Mouse (Mus musculus) bone marrow, adult 2 months (tissue): ENCODE results near the gene Med15. TPM values are rescaled to one million over a fixed set of nuclear protein-coding genes. Genes with fewer than 3 reads are reported as not detected.

Experiments used
- H3K27ac ChIP-seq: fragments of 200-500 bp; 2 replicates; pipeline ENCODE4 v1.5.1; 2012; ENCODE audit warnings: low read depth, mild to moderate bottlenecking, control low read depth, inconsistent platforms, low read length; ENCODE audit not compliant: control insufficient read depth, poor library complexity, insufficient read depth
- H3K4me1 ChIP-seq: fragments of 200-500 bp; 2 replicates; pipeline ENCODE4 v1.6.1; 2011; ENCODE audit warnings: low read length; ENCODE audit not compliant: control insufficient read depth, insufficient read depth
- H3K4me3 ChIP-seq: fragments of 200-500 bp; replicated peaks from 2 replicates; pipeline ENCODE3; 2011; ENCODE audit warnings: mild to moderate bottlenecking, low read depth, low read length, control low read depth; ENCODE audit not compliant: control insufficient read depth
- CTCF ChIP-seq: fragments of 200-500 bp; IDR thresholded peaks from 2 replicates; pipeline ENCODE4 v1.5.1; 2011; ENCODE audit warnings: low read length, control low read depth; ENCODE audit not compliant: control insufficient read depth, insufficient read depth
- POLR2A ChIP-seq: fragments of 200-500 bp; IDR thresholded peaks from 2 replicates; pipeline ENCODE4 v1.6.1; 2011; ENCODE audit warnings: low read depth, mild to moderate bottlenecking, control low read depth, low read length, borderline replicate concordance; ENCODE audit not compliant: control insufficient read depth
- WGBS: fragments of 180-500 bp; shearing (Covaris S2); methylation state at CpG from one replicate; pipeline ENCODE4 v1.1.7; 2018; 5-methylcytosine and 5-hydroxymethylcytosine counted together
- polyA plus RNA-seq: library from polyadenylated mRNA; stranded (reverse); fragments of >200 nt; gene quantifications from 2 replicates; pipeline ENCODE4 v1.2.4, GENCODE M21; 2011; ENCODE audit warnings: low replicate concordance; ENCODE audit not compliant: missing spikeins, insufficient read depth, insufficient read length

Gene Med15
- polyA plus RNA-seq, 1 experiment, result 38.0 TPM

GRCm38 (mm10) chr16:17647566-17648340 lies 84.9 kb downstream of the Med15 start:
- Histone ChIP-seq H3K4me1 (no peaks in the 10 kb centered on the region; the same call in 1 of the 2 replicates), H3K4me3 (no peak overlapping the region), H3K27ac (no peak overlapping the region)
- TF ChIP-seq POLR2A (no peak), CTCF (no peak)
- 89% methylated on average over 10 of the region's 10 CpGs for WGBS

GRCm38 (mm10) chr16:17647156-17647555 lies 85.5 kb downstream of the Med15 start:
- Histone ChIP-seq H3K27ac (no peak overlapping the region), H3K4me3 (no peak overlapping the region), H3K4me1 (no peaks in the 10 kb centered on the region; the same call in 1 of the 2 replicates)
- TF ChIP-seq POLR2A (no peak), CTCF (no peak)
- WGBS, result 39% methylated on average over 1 of the region's 1 CpGs

- Histone ChIP-seq H3K4me1 (no peaks in the 10 kb centered on the region; the same call in 1 of the 2 replicates), H3K4me3 (peak within 1 kb of the TSS; percentile 47), H3K27ac (peak within 1 kb of the TSS; percentile 36; the same call in 1 of the 2 replicates)
- WGBS, result 3% methylated on average over 65 of the region's 65 CpGs
- TF ChIP-seq POLR2A (no peak; the same call in 1 of the 2 replicates), CTCF (no peak)
Observed at GRCm38 (mm10) chr16:17646310-17647114, 86.2 kb downstream of the Med15 start, which contains the start of gene Ccdc74a. Ccdc74a (plus strand) TSS chr16:17646470.

GRCm38 (mm10) chr16:17643437-17643990 lies 89.2 kb downstream of the Med15 start:
- Histone ChIP-seq H3K4me1 (peaks cover 3% of the 10 kb centered on the region), H3K4me3 (no peak overlapping the region), H3K27ac (no peak overlapping the region)
- WGBS, result 69% methylated on average over 4 of the region's 4 CpGs
- no peak for TF ChIP-seq POLR2A
- TF ChIP-seq CTCF, result no peak

GRCm38 (mm10) chr16:17642311-17642710 lies 90.4 kb downstream of the Med15 start:
- H3K4me1 ChIP-seq, result peaks cover 6% of the 10 kb centered on the region

GRCm38 (mm10) chr16:17641301-17641700 lies 91.4 kb downstream of the Med15 start:
- no peak for TF ChIP-seq POLR2A
- no peak for TF ChIP-seq CTCF
- WGBS, result 89% methylated on average over 6 of the region's 6 CpGs
- Histone ChIP-seq H3K4me3 (no peak overlapping the region), H3K27ac (no peak overlapping the region), H3K4me1 (peaks cover 6% of the 10 kb centered on the region)

More at GRCm38 (mm10) chr16:17642311-17642710, 90.4 kb downstream of the Med15 start:
- no peak for TF ChIP-seq POLR2A
- TF ChIP-seq CTCF, result no peak
- no peak overlapping the region for H3K4me3 ChIP-seq
- 92% methylated on average over 8 of the region's 8 CpGs for WGBS
- no peak overlapping the region for H3K27ac ChIP-seq

GRCm38 (mm10) chr16:17640706-17641105 lies 92.0 kb downstream of the Med15 start:
- WGBS, result 91% methylated on average over 9 of the region's 9 CpGs
- TF ChIP-seq CTCF (no peak), POLR2A (no peak)
- no peak overlapping the region for H3K27ac ChIP-seq
- no peak overlapping the region for H3K4me3 ChIP-seq
- H3K4me1 ChIP-seq, result peaks cover 6% of the 10 kb centered on the region

- peaks cover 6% of the 10 kb centered on the region for H3K4me1 ChIP-seq
- H3K27ac ChIP-seq, result no peak overlapping the region
- TF ChIP-seq CTCF (no peak), POLR2A (no peak)
- WGBS, result 92% methylated on average over 6 of the region's 6 CpGs
- no peak overlapping the region for H3K4me3 ChIP-seq
Observed at GRCm38 (mm10) chr16:17639951-17640350, 92.7 kb downstream of the Med15 start.
